Mouse (Mus musculus) kidney, embryonic 14.5 days (tissue): ENCODE measurements around the gene Ccdc170. TPM values are rescaled to one million over a fixed set of nuclear protein-coding genes. Genes with fewer than 3 reads are reported as not detected.

Experiments
- polyA plus RNA-seq: library from polyadenylated mRNA; unstranded; fragments of >200 nt; fragmentation: Nextera tagmentation; extraction: Ambion mirVana; gene quantifications from 2 replicates; pipeline ENCODE4 v1.2.1, GENCODE M21; 2014

The Ccdc170 gene
- polyA plus RNA-seq, 1 experiment from 2014 or later = 1.0 TPM

Other genes starting within 250 kb of the Ccdc170 start
- 49.1 and 70.7 TPM in 2 replicates for gene Akap12, start 216.1 kb upstream of the Ccdc170 start, polyA plus RNA-seq
- gene Zbtb2, start 94.4 kb upstream of the Ccdc170 start, polyA plus RNA-seq = 11.5 and 18.4 TPM in 2 replicates
- 56.4 and 61.3 TPM in 2 replicates for gene Rmnd1, start 50.1 kb upstream of the Ccdc170 start, polyA plus RNA-seq
- gene Armt1, start 50.0 kb upstream of the Ccdc170 start, polyA plus RNA-seq = 21.4 and 26.3 TPM in 2 replicates
- gene Esr1, start 129.1 kb downstream of the Ccdc170 start, polyA plus RNA-seq = 1.0 and 2.1 TPM in 2 replicates